Mouse (Mus musculus): Measurements from ENCODE around the gene Gata3.

Gata3 gene

GRCm38 (mm10) chr2:9889651-9890183 lies at the start of gene Gata3:
Gata3 (minus strand) TSS chr2:9890034.
- DNase-seq (ENCODE audit: low read depth, low spot score) = no peak

GRCm38 (mm10) chr2:9939250-9939649 lies 49.4 kb upstream of the Gata3 start:
- peak; percentile 39 for DNase-seq (ENCODE audit: low read depth, low spot score)

- DNase-seq (ENCODE audit: low read depth, low spot score) = peak; percentile 77
Observed at GRCm38 (mm10) chr2:9935965-9936364, 46.1 kb upstream of the Gata3 start.

- DNase-seq (ENCODE audit: low read depth, low spot score) = no peak
Observed at GRCm38 (mm10) chr2:9926905-9927283, 37.1 kb upstream of the Gata3 start.

- DNase-seq (ENCODE audit: low read depth, low spot score) = no peak
Observed at GRCm38 (mm10) chr2:9926194-9926904, 36.5 kb upstream of the Gata3 start.

GRCm38 (mm10) chr2:9918691-9919471 lies 29.0 kb upstream of the Gata3 start:
- no peak for DNase-seq (ENCODE audit: low read depth, low spot score)

GRCm38 (mm10) chr2:9917602-9918001 lies 27.8 kb upstream of the Gata3 start:
- DNase-seq (ENCODE audit: low read depth, low spot score) = no peak

- no peak for DNase-seq (ENCODE audit: low read depth, low spot score)
Observed at GRCm38 (mm10) chr2:9905995-9906394, 16.2 kb upstream of the Gata3 start.

- peak; percentile 66 for DNase-seq (ENCODE audit: low read depth, low spot score)
Observed at GRCm38 (mm10) chr2:9903854-9904560, 14.2 kb upstream of the Gata3 start.

- peak; percentile 28 for DNase-seq (ENCODE audit: low read depth, low spot score)
Observed at GRCm38 (mm10) chr2:9897846-9898245, 8.0 kb upstream of the Gata3 start.

GRCm38 (mm10) chr2:9896097-9896770 lies 6.4 kb upstream of the Gata3 start:
- no peak for DNase-seq (ENCODE audit: low read depth, low spot score)

- DNase-seq (ENCODE audit: low read depth, low spot score) = no peak
Observed at GRCm38 (mm10) chr2:9894836-9895593, 5.2 kb upstream of the Gata3 start.

- DNase-seq (ENCODE audit: low read depth, low spot score) = no peak
Observed at GRCm38 (mm10) chr2:9893272-9893953, 3.6 kb upstream of the Gata3 start.

GRCm38 (mm10) chr2:9892541-9892940 lies 2.7 kb upstream of the Gata3 start:
- DNase-seq (ENCODE audit: low read depth, low spot score) = no peak

- DNase-seq (ENCODE audit: low read depth, low spot score) = no peak
Observed at GRCm38 (mm10) chr2:9890906-9891305, 1.1 kb upstream of the Gata3 start.

- DNase-seq (ENCODE audit: low read depth, low spot score) = no peak
Observed at GRCm38 (mm10) chr2:9890251-9890650, 417 bp upstream of the Gata3 start.

GRCm38 (mm10) chr2:9888913-9889650 lies 752 bp downstream of the Gata3 start, which contains the start of gene 9230102O04Rik:
9230102O04Rik (minus strand) TSS chr2:9889540.
- peak; percentile 79 for DNase-seq (ENCODE audit: low read depth, low spot score)

GRCm38 (mm10) chr2:9887636-9888035 lies 2.2 kb downstream of the Gata3 start:
- DNase-seq (ENCODE audit: low read depth, low spot score) = no peak

GRCm38 (mm10) chr2:9886921-9887610 lies 2.8 kb downstream of the Gata3 start:
- DNase-seq (ENCODE audit: low read depth, low spot score) = no peak
